Mouse (Mus musculus) limb, embryonic 14.5 days (tissue): ENCODE measurements around the gene Zdhhc14. TPM values are rescaled to one million over a fixed set of nuclear protein-coding genes. Genes with fewer than 3 reads are reported as not detected.

Source experiments
- ATAC-seq: fragments of 200-750 bp; cut with Nextera tagmentation; 2 replicates; pipeline ENCODE4 v1.8.0; 2017; ENCODE audit warnings: low read depth, moderate number of reproducible peaks, moderate TSS enrichment; ENCODE audit not compliant: low FRiP score
- DNase-seq: peaks from one replicate; pipeline ENCODE4 v3.0.0-alpha.2; 2015; ENCODE audit warnings: low spot score
- H3K27ac ChIP-seq: fragments of 300-500 bp; sonication (generic); replicated peaks from 2 replicates; pipeline ENCODE4 v1.5.1; 2014; ENCODE audit warnings: low read depth, mild to moderate bottlenecking, low read length, moderate library complexity, mixed read lengths
- H3K27me3 ChIP-seq: fragments of 300-500 bp; sonication (generic); 2 replicates; pipeline ENCODE4 v1.6.1; 2014; ENCODE audit warnings: low read length, mixed read lengths; ENCODE audit not compliant: control insufficient read depth, insufficient read depth
- H3K36me3 ChIP-seq: fragments of 300-500 bp; sonication (generic); 2 replicates; pipeline ENCODE4 v1.6.1; 2014; ENCODE audit warnings: mild to moderate bottlenecking, low read length, moderate library complexity, mixed read lengths; ENCODE audit not compliant: control insufficient read depth, insufficient read depth
- H3K4me1 ChIP-seq: fragments of 300-500 bp; sonication (generic); 2 replicates; pipeline ENCODE4 v1.6.1; 2014; ENCODE audit warnings: antibody characterized with exemption, low read length, mixed read lengths; ENCODE audit not compliant: control insufficient read depth, insufficient read depth
- H3K4me2 ChIP-seq: fragments of 300-500 bp; sonication (generic); replicated peaks from 2 replicates; pipeline ENCODE4 v1.6.1; 2014; ENCODE audit warnings: low read depth, mild to moderate bottlenecking, low read length, moderate library complexity; ENCODE audit not compliant: severe bottlenecking
- H3K4me3 ChIP-seq: fragments of 300-500 bp; sonication (generic); replicated peaks from 2 replicates; pipeline ENCODE4 v1.5.1; 2014; ENCODE audit warnings: low read length
- H3K9ac ChIP-seq: fragments of 300-500 bp; sonication (generic); 2 replicates; pipeline ENCODE4 v1.6.1; 2014; ENCODE audit warnings: mild to moderate bottlenecking, low read depth, low read length, moderate library complexity; ENCODE audit not compliant: severe bottlenecking
- H3K9me3 ChIP-seq: fragments of 300-500 bp; sonication (generic); 2 replicates; pipeline ENCODE4 v1.6.1; 2016; ENCODE audit warnings: low read length; ENCODE audit not compliant: control insufficient read depth
- POLR2A ChIP-seq: fragments of 200-500 bp; IDR thresholded peaks from 2 replicates; pipeline ENCODE4 v1.8.0; 2012; ENCODE audit warnings: inconsistent platforms, mild to moderate bottlenecking, moderate library complexity, borderline replicate concordance; ENCODE audit not compliant: insufficient read depth, insufficient read length; ENCODE audit errors: extremely low read depth
- WGBS: fragments of 180-500 bp; shearing (Covaris S2); extraction: QIAGEN DNeasy Blood & Tissue Kit; methylation state at CpG from one replicate; pipeline ENCODE4 v1.1.7; 2014; 5-methylcytosine and 5-hydroxymethylcytosine counted together
- polyA plus RNA-seq, 2 experiments: library from polyadenylated mRNA; depleted of rRNA in 1 of 2; stranded (reverse) in 1 of 2; unstranded in 1 of 2; fragments of >200 nt; fragmentation: Nextera tagmentation in 1 of 2; extraction: Ambion mirVana in 1 of 2; gene quantifications; 2 replicates each; pipeline versions ENCODE4 v1.2.1 to v1.2.3; 2012 to 2014

Zdhhc14 gene
- polyA plus RNA-seq, 2 experiments, result 3.0 to 4.3 TPM

DNA sequence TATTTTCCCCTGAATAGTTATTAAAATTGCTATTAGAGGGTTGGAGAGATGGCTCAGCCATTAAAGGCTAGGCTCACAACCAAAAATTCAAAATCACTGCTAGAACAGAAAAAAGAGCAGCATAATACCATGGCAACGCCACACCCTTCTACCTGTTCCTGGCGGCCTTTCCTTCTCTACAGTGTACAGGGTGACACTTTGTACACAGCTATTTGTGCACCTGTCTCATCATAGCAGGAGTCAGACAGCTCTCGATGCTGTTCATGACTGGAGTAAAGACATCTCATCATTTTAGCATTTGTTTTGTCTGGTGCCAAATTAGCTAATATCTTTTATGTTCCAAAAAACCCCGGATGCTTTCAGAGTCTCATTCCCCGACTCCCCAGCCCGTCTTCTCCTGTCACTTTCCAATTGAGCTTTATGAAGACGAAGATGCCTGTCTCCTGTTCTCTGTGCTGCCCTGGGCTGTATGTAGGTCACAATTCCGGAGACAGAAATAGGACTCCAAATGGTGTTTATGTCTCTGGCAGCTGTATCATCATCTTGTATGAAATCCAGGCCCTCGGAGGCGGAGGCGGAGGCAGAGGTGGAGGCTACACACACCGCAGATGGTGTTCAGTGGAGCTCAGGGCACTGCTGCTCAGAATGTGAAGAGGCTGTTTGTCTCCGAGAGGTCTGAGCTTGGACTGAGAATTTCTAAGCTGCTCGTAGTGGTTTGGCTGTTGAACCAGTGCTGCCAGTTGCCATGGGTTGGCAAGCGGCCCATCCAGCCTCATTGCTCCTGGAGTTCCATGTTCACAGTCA lies 150.8 kb downstream of the Zdhhc14 start:
- Histone ChIP-seq H3K36me3 (no peaks in the 10 kb centered on the region), H3K4me1 (no peaks in the 10 kb centered on the region), H3K27ac (no peak overlapping the region), H3K4me2 (no peak overlapping the region), H3K27me3 (no peaks in the 10 kb centered on the region), H3K9ac (no peak overlapping the region), H3K9me3 (no peaks in the 10 kb centered on the region), H3K4me3 (no peak overlapping the region)
- WGBS, result 81% methylated on average over 15 of the region's 15 CpGs
- DNase-seq, result no peak
- no peak for ATAC-seq
- no peak for TF ChIP-seq POLR2A

DNA sequence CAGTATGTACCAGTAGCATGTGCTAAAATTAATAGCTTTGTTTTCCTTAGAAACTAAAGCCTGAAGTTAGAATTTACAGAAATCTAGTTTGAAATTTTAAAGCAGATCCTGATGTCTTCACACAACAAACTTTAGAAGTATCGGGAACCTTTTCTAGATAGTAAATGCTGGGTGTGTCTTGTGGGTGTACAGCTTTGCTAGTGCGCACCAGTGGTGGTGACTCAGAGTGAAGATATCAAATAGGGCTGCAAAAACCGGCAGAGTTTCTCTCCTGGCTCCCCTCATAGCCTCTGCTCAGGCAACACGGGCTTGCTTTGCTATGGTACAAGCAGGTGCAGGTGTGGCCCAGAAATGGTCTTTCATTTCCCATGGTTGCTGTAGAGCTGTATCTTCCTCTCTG lies 157.8 kb downstream of the Zdhhc14 start:
- Histone ChIP-seq H3K4me3 (no peak overlapping the region), H3K4me2 (no peak overlapping the region), H3K4me1 (0 out of 2 replicates have a peak, but pooled peaks cover 3% of the 10 kb centered on the region), H3K36me3 (no peaks in the 10 kb centered on the region), H3K9ac (no peak overlapping the region), H3K27ac (no peak overlapping the region), H3K27me3 (no peaks in the 10 kb centered on the region), H3K9me3 (no peaks in the 10 kb centered on the region)
- 82% methylated on average over 4 of the region's 4 CpGs for WGBS
- DNase-seq, result no peak
- TF ChIP-seq POLR2A, result no peak
- no peak for ATAC-seq

DNA sequence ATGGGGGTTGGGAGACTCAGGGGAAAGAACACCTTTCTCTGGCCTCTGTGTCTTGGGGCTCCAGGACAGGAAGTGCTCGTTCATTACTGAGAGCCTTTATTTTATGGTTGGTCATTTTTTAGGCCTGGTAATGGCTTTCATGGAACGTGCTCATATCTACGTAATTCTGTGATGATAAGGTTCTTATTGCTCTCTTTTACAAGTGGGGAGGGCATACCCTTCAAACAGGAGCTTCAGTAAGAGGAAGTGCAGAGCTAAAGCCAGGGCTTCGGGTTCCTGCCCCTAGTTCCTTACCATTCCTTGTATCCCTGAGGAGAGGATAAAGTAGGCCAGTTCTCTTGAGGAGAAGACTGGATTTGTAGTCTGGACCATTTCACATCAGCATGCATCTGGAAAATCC lies 158.3 kb downstream of the Zdhhc14 start:
- TF ChIP-seq POLR2A, result no peak
- WGBS, result 68% methylated on average over 4 of the region's 4 CpGs
- H3K9ac ChIP-seq, result no peak overlapping the region
- no peak overlapping the region for H3K4me3 ChIP-seq
- 0 out of 2 replicates have a peak, but pooled peaks cover 3% of the 10 kb centered on the region for H3K4me1 ChIP-seq
- DNase-seq (no peak), ATAC-seq (no peak)
- no peaks in the 10 kb centered on the region for H3K27me3 ChIP-seq
- H3K27ac ChIP-seq, result no peak overlapping the region
- H3K36me3 ChIP-seq, result no peaks in the 10 kb centered on the region
- H3K4me2 ChIP-seq, result no peak overlapping the region
- no peaks in the 10 kb centered on the region for H3K9me3 ChIP-seq

DNA sequence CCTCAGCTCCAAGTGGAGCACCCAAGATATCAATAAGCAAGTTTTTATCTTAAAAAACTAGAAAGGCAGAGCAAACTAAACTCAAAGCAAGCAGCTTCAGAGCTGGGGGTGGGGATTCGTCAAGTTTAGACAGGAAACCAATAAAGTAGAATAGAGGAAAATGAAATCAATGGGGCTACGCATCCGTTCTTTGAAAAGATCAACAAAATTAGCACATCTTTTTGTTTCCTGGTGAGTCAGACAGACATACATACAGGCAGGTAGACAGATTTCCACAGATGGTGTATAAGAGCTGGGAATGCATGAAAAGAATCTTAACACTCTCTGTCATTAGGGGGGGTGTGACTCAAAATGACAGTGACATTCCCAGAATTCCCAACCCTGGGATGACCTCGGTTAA lies 159.2 kb downstream of the Zdhhc14 start:
- Histone ChIP-seq H3K27me3 (no peaks in the 10 kb centered on the region), H3K36me3 (no peaks in the 10 kb centered on the region), H3K4me2 (no peak overlapping the region), H3K9me3 (no peaks in the 10 kb centered on the region), H3K9ac (no peak overlapping the region), H3K27ac (no peak overlapping the region), H3K4me3 (no peak overlapping the region), H3K4me1 (0 out of 2 replicates have a peak, but pooled peaks cover 3% of the 10 kb centered on the region)
- no peak for DNase-seq
- 78% methylated on average over 4 of the region's 4 CpGs for WGBS
- TF ChIP-seq POLR2A, result no peak
- ATAC-seq, result no peak

DNA sequence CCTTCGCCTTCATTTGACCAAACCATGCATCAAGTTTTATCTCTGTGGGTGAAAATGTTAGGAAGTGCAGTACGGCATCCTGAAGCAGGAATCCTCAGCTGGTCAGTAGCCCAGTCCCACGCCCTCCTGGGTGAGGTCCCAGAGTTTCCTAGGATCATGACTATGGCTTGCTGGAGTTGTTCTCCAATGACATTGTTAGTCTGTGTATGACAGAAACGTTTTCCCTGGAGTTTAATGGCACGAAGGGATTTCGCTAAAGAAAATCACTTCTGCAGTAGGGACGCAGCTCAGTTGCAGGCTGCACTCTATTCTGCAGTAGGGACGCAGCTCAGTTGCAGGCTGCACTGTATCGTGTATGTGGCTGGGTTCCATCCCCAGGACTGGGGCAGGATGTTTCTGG lies 161.6 kb downstream of the Zdhhc14 start:
- DNase-seq, result no peak
- Histone ChIP-seq H3K4me1 (0 out of 2 replicates have a peak, but pooled peaks cover 3% of the 10 kb centered on the region), H3K9me3 (no peaks in the 10 kb centered on the region), H3K4me2 (no peak overlapping the region), H3K27ac (no peak overlapping the region), H3K36me3 (no peaks in the 10 kb centered on the region), H3K27me3 (no peaks in the 10 kb centered on the region), H3K4me3 (no peak overlapping the region), H3K9ac (no peak overlapping the region)
- WGBS, result 77% methylated on average over 9 of the region's 9 CpGs
- no peak for TF ChIP-seq POLR2A
- no peak for ATAC-seq

DNA sequence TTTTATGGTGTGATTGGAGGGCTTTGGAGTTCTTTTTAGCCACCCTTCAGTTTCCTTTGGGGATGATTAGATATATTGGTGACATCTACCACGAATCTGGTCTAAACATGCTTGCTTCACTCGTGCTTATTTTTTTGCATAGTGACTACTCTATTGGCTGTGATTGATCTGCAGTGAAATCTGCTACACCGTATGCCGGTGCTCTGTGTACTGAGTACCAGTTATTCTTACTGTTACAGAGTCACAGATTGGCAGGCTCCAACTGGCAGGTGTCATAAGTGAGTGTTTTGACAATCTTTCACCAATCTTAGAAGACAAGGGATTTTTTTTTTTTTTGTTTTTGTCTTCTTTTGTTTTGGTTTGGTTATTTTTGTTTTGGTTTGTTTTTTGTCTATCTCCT lies 163.2 kb downstream of the Zdhhc14 start:
- H3K4me3 ChIP-seq, result no peak overlapping the region
- no peaks in the 10 kb centered on the region for H3K9me3 ChIP-seq
- H3K4me1 ChIP-seq, result 0 out of 2 replicates have a peak, but pooled peaks cover 3% of the 10 kb centered on the region
- no peak overlapping the region for H3K4me2 ChIP-seq
- ATAC-seq (no peak), DNase-seq (no peak)
- H3K36me3 ChIP-seq, result no peaks in the 10 kb centered on the region
- H3K27me3 ChIP-seq, result no peaks in the 10 kb centered on the region
- H3K9ac ChIP-seq, result no peak overlapping the region
- TF ChIP-seq POLR2A, result no peak
- WGBS, result 95% methylated on average over 4 of the region's 4 CpGs
- H3K27ac ChIP-seq, result no peak overlapping the region
